Mouse (Mus musculus) kidney, postnatal 25 days (tissue): ENCODE data around the gene Fmnl2.
A peak's percentile ranks its signal among the peaks of the same experiment; 100 is the strongest.

Source experiments
- DNase-seq, 2 experiments: peaks; one replicate each; pipeline ENCODE4 v3.0.0; 2021; ENCODE audit warnings: mixed read lengths in 2 of 2

Fmnl2 gene

DNA sequence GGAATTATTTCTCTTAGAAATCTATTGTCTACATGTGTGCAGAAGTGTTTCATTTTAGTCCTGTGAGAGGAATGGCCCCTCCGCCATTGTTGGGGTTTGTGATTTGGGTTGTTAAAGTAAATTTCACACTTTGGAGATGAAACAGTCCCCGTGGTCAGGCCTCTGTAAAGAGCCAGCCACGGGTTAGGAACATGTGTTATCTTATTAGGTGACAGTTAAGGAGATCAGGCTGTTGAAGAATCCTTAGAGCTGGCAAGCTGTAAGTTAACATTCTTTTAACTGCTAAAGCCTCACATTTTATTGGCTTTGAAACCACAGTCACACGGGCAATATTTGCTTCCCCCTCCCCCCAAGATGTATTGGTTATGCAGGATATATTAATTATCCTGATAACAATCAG, 131.7 kb downstream of the Fmnl2 start:
- DNase-seq = no peak

- peak; percentile 31 to 55 for DNase-seq
These were observed 133.4 kb downstream of the Fmnl2 start for GRCm38 (mm10) chr2:52990874-52991687.

- DNase-seq = peak in 1 of 2 experiments; percentile 54
These were observed 134.1 kb downstream of the Fmnl2 start for GRCm38 (mm10) chr2:52991688-52992194.

DNA sequence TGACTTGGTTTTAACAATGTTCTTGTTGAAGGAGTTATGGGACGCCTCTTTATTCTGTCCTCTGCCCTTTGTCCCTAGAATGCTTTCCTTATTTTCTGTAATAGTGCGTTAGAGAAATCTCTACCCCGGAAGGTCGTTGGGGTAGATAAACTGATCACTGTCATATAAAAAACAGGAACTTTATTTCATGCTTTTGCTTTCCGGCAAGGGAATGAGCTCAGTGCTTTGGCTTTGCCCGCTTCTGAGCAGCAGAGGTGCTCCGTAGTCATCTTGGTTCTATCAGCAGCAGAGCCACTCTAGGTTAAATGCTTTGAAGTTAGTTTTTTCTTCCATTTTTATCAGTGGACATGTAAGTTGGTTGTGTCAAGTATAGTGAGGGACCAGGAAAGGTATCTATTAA, 135.6 kb downstream of the Fmnl2 start:
- DNase-seq = no peak

DNA sequence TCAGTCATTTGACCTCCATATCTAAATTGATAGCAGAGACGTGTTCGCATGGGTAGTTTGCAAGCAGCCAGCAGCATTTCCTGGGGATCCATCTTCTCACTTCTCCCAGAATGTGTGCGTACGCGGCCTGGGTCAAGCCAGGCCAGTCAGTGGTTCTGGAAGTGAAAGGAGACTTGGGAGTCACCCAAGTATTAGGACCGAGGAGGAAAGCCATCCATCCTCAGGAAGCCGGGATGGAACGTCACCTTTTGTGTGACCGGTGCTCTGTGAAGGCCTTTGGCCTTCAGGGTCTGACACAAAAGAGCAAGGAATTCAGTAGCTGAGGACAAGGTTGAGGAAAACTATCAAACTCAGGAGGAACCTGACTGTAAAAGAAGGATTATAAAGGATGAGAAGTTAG, 136.9 kb downstream of the Fmnl2 start:
- DNase-seq = peak; percentile 55 to 80

- DNase-seq = peak in 1 of 2 experiments; percentile 64
These were observed 140.5 kb downstream of the Fmnl2 start for GRCm38 (mm10) chr2:52997955-52998750.

DNA sequence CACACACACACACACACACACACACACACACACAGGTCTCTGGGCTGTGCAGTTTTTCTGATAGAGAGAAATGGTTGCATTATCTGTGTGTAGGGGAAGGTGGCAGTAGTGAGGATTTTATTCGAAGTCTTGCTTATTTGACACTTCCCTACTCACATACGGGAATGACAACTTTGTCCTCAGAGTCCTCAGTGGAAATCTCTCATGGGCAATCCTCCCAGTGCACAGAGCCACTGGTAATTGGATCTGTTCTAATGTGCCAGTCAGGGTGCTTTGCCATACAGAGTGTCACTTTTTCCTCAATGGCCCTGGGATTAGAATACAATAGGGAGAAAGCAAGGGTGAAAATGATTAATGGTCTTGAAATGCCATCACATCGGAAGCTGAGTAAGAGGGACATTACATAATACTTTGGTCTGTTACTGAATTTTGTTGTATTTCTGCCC, 141.9 kb downstream of the Fmnl2 start:
- DNase-seq = peak in 1 of 2 experiments; percentile 48

- no peak for DNase-seq
These were observed 142.8 kb downstream of the Fmnl2 start for GRCm38 (mm10) chr2:53000446-53000845.

DNA sequence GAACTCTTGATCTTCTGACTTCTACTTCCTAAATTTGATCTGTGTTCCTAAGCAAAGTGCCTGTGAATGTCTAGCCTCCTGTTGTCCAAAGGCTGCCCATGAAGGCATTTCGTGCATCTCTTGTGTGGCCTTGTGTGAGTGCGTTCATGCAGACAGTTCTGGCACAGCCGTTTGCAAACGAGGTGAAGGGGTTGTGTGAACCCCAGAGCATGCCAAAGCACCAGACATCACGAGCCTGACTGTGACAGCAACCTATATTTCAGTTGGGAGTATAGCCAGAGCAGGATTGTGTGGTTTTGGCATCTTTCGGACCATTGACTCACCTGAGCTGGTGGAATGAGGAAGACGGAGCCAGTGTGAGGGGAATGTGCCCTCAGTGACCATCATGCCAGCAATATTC, 148.5 kb downstream of the Fmnl2 start:
- DNase-seq = no peak

DNA sequence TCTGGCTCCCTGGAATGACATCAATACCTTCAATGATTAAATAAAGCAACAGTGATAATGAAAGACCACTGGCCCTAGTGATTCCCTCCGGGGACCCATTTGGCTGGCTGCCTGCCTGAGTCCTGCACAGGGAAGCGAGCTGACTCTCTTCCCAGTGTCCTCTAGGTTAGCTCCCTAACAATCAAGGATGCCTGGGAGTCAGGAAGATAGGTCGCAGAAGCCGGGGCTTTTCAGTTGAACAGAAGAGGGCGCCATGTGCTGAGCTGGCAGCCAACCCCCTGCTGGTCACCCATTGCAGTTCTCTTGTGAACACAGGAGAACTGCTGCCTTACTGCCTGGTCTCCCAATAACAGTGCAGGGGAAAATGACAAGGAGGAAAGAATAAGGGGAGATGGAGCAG, 149.5 kb downstream of the Fmnl2 start:
- peak; percentile 83 to 85 for DNase-seq

GRCm38 (mm10) chr2:53013051-53013450, 155.4 kb downstream of the Fmnl2 start:
- DNase-seq = peak in 1 of 2 experiments; percentile 52

- DNase-seq = no peak
These were observed 156.8 kb downstream of the Fmnl2 start for GRCm38 (mm10) chr2:53014451-53014850.

GRCm38 (mm10) chr2:53022982-53023381, 165.3 kb downstream of the Fmnl2 start:
- DNase-seq = no peak

GRCm38 (mm10) chr2:53026056-53026769, 168.6 kb downstream of the Fmnl2 start:
- peak; percentile 46 to 47 for DNase-seq

- DNase-seq = no peak
These were observed 171.2 kb downstream of the Fmnl2 start for GRCm38 (mm10) chr2:53028868-53029267.

DNA sequence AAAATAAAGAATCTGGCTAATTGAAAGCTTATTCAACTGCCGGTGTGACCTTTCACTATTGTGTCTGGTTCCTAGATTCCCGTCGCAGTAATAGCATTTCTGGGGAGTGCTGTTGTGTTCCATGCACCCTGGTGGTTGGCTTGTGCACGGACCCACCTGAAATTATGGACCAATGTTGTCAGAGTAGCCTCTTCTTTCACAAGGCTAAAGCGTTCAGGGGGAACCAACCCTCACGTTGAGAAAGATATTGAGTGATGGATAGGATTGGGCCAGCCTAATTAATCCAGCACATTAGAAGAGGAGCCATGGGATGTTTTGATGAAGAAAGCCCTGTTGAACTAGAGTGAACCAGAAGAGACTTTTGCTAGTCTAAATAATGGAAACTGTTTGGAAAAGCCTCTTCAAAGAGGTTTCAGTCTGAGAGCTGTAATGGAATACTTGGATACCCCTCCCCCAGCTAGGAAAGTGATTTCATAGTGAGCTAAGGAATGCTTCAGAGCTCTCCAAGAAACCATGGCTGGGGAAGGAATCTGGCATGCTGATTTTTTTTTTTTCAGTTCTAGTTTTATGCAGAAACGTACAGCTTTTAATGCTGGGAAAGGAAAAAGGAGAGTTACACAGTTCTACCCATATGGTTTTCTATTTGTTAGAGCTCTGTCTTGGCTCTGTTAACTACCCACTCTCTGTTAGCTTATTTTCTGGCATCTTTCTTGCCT, 172.2 kb downstream of the Fmnl2 start:
- no peak for DNase-seq

DNA sequence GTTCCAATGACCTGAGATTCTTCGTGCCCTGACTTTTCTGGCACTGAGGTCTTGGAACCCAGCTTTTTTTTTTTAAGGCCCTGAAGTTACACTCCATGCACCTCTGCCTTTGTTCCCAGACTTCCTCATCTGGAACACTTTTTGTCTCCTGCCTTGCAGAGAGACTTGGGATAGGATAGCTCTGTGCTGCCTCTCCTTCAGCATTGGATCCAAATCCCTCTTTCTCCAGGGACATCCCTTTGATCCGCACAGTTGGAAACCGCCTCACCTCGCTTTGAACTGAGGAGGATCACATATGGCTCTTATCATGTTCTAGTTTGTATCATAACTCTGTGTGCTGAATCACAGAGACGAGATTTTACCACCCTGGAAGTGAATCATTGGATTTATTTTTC, 172.8 kb downstream of the Fmnl2 start:
- DNase-seq = no peak

GRCm38 (mm10) chr2:53038253-53038652, 180.6 kb downstream of the Fmnl2 start:
- DNase-seq = no peak

- DNase-seq = no peak
These were observed 181.1 kb downstream of the Fmnl2 start for GRCm38 (mm10) chr2:53038737-53039136.

- DNase-seq = no peak
These were observed 189.4 kb downstream of the Fmnl2 start for GRCm38 (mm10) chr2:53047031-53047430.

DNA sequence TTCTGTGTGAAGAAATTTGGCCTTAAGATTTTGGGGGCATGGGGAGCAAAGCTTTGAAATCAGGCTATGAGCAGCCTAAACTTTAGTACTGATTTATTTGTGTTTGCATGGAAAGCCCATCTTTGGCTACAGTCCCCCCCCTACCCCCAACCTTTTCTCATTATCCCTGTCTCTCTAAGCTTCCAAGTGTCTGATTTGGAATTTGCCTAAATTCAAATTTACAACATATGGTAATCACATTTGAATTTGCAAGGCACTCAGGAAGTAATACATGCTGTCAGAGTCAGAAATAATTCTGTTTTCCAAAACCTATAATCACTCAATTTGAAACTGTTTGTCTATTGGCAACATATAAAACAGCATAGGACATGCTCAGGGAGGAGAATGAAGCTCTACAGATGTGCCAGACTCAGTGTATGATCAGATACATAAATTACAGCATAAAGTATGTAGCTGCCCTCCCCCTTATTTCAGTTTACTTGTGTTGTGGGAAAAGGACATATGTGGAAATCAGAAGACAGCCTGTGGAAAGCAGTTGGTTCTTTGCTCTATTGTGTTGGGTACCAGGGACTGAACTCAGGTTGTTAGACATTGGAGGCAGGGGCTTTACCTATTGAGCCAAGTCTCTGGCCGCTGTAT, 190.2 kb downstream of the Fmnl2 start:
- DNase-seq = no peak

GRCm38 (mm10) chr2:53050376-53050775, 192.7 kb downstream of the Fmnl2 start:
- DNase-seq = no peak
